In the genomic region with DNA sequence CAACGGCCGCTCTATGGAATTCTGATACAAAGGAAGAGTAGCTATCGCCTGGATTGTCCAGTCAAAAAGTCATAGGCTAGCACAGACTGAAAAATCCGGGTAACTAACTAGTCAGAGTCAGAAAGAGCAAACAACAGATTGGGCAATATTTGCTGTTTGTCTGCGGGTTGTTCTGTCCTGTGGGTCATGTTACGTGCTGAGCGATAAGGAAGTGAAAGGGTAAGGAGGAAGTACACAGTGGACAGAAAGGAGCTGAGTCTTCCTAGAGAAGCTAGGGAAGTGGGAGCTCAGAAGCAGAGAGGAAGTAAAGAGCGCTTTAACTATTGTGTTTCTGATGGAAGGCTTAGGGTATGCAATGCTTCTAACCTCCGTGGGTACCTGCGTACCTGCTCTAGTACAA, we compare ENCODE assay signal across 13 mouse cellular contexts. TPM values are rescaled to one million over a fixed set of nuclear protein-coding genes. Genes with fewer than 3 reads are reported as not detected.
DNase-seq lines count a peak whose midpoint lies in the region; ATAC-seq and TF ChIP-seq lines count a peak whose summit lies in the region.
"Had no signal": no experiment of that assay in that cellular context is flagged by ENCODE, and none has a peak within 500 bp of the region (broad histone marks: within the 10 kb centered on the region; RNA-seq: fewer than 3 reads in every experiment).

No protein-coding gene starts in this region.

- TF ChIP-seq POLR2A in liver, adult 2 months (IDR thresholded peaks at IDR 0.05; ENCODE audit: extremely low read depth, insufficient read depth, low read length), result no peak
- no peak for TF ChIP-seq POLR2A in MEL (IDR thresholded peaks at IDR 0.05; ENCODE audit: control insufficient read depth in 1 of 2, insufficient read depth in 1 of 2, low read depth in 1 of 2, low read length in 2 of 2, poor library complexity in 1 of 2)

- no peak for TF ChIP-seq CTCF in liver, adult 2 months (IDR thresholded peaks at IDR 0.05; ENCODE audit: low read depth, low read length)
- no peak for TF ChIP-seq CTCF in MEL (IDR thresholded peaks at IDR 0.05 in 2 of 3, conservative IDR thresholded peaks at IDR 0.05 in 1 of 3; ENCODE audit: control insufficient read depth in 1 of 3, insufficient read depth in 1 of 3, low read depth in 2 of 3, low read length in 3 of 3, poor library complexity in 1 of 3, severe bottlenecking in 1 of 3)

- peak; percentile 48; the same call in 1 of the 2 replicates for ATAC-seq in liver, embryonic 12.5 days
- no peak for ATAC-seq in midbrain, embryonic 15.5 days (replicated peaks)
- ATAC-seq: Patski had no signal

- no peaks in the 10 kb centered on the region for H3K36me3 ChIP-seq in liver, adult 2 months (ENCODE audit: control insufficient read depth, insufficient read depth, low read length)
- H3K36me3 ChIP-seq in MEL (ENCODE audit: control insufficient read depth in 1 of 2, insufficient read depth in 2 of 2, low read length in 2 of 2), result peaks cover 0 to 3% of the 10 kb centered on the region in 2 experiments; a peak in 2 of 4 replicates
- H3K36me3 ChIP-seq in liver, embryonic 12.5 days, result no peaks in the 10 kb centered on the region
- H3K36me3 ChIP-seq in midbrain, embryonic 15.5 days (replicated peaks), result no peaks in the 10 kb centered on the region

- peaks cover 11% of the 10 kb centered on the region; the same call in 1 of the 2 replicates for H3K4me1 ChIP-seq in liver, adult 2 months (ENCODE audit: control insufficient read depth, insufficient read depth, low read length)
- H3K4me1 ChIP-seq in MEL (ENCODE audit: control insufficient read depth in 1 of 2, insufficient read depth in 2 of 2, low read length in 2 of 2), result peaks cover 3 to 7% of the 10 kb centered on the region in 2 experiments
- peaks cover 62% of the 10 kb centered on the region for H3K4me1 ChIP-seq in liver, embryonic 12.5 days
- H3K4me1 ChIP-seq in midbrain, embryonic 15.5 days, result no peaks in the 10 kb centered on the region

- peak overlapping the region; percentile 40 for H3K4me2 ChIP-seq in liver, embryonic 12.5 days
- no peak overlapping the region for H3K4me2 ChIP-seq in midbrain, embryonic 15.5 days

- H3K27me3 ChIP-seq in liver, adult 2 months (ENCODE audit: control insufficient read depth, insufficient read depth, low read length), result no peaks in the 10 kb centered on the region
- no peaks in the 10 kb centered on the region for H3K27me3 ChIP-seq in MEL (ENCODE audit: control insufficient read depth in 1 of 2, insufficient read depth in 2 of 2, low read length in 2 of 2)
- no peaks in the 10 kb centered on the region; the same call in 1 of the 2 replicates for H3K27me3 ChIP-seq in liver, embryonic 12.5 days (replicated peaks)
- H3K27me3 ChIP-seq in midbrain, embryonic 15.5 days (replicated peaks), result no peaks in the 10 kb centered on the region
- H3K27me3 ChIP-seq: Patski had no signal

- H3K79me2 ChIP-seq in liver, adult 2 months (ENCODE audit: control insufficient read depth, insufficient read depth, low read length), result no peaks in the 10 kb centered on the region
- no peaks in the 10 kb centered on the region for H3K79me2 ChIP-seq in MEL (ENCODE audit: control insufficient read depth, insufficient read depth, low read length, poor library complexity)

- no peak for TF ChIP-seq RAD21 in MEL (IDR thresholded peaks at IDR 0.05; ENCODE audit: low read depth, low read length)

- DNase-seq in liver, adult 2 months (ENCODE audit: extremely low read depth, low read depth, low spot score), result peak; percentile 99
- DNase-seq in liver (no peak), MEL (ENCODE audit: low read depth, low spot score) (peak; percentile 76)
- DNase-seq in skeletal muscle tissue, adult 2 months (ENCODE audit: low read depth, low spot score), result peak; percentile 62
- DNase-seq in left cerebral cortex, adult 11 months (ENCODE audit: low spot score), result no peak
- DNase-seq in gastrocnemius, postnatal 25 days, result no peak
- DNase-seq: gastrocnemius, adult 2 months; left cerebral cortex, postnatal 4 days; retina, postnatal 1 day; thymus, postnatal 4 days had no signal

- no peaks in the 10 kb centered on the region for H3K9me3 ChIP-seq in MEL (replicated peaks; ENCODE audit: insufficient read depth, low read length)
- no peaks in the 10 kb centered on the region for H3K9me3 ChIP-seq in liver, embryonic 12.5 days (replicated peaks)
- no peaks in the 10 kb centered on the region for H3K9me3 ChIP-seq in midbrain, embryonic 15.5 days

- peak in 1 of 2 experiments; percentile 50; a peak in 2 of 4 replicates for TF ChIP-seq EP300 in MEL (IDR thresholded peaks at IDR 0.05; ENCODE audit: low read depth in 1 of 2, low read length in 2 of 2)

- H3K9ac ChIP-seq in liver, adult 2 months (ENCODE audit: low read depth, low read length), result peak overlapping the region; percentile 18
- no peak overlapping the region for H3K9ac ChIP-seq in MEL (ENCODE audit: control insufficient read depth, low read depth, low read length, poor library complexity, severe bottlenecking)
- no peak overlapping the region for H3K9ac ChIP-seq in liver, embryonic 12.5 days
- H3K9ac ChIP-seq in midbrain, embryonic 15.5 days, result no peak overlapping the region

- H3K27ac ChIP-seq in liver, adult 2 months (replicated peaks; ENCODE audit: insufficient read depth, low read depth, low read length), result peak overlapping the region; percentile 80
- no peak overlapping the region for H3K27ac ChIP-seq in MEL (ENCODE audit: control insufficient read depth, low read depth, low read length)
- peak overlapping the region; percentile 56; the same call in 1 of the 2 replicates for H3K27ac ChIP-seq in liver, embryonic 12.5 days
- H3K27ac ChIP-seq in midbrain, embryonic 15.5 days, result no peak overlapping the region

- H3K4me3 ChIP-seq in liver, adult 2 months (ENCODE audit: insufficient read depth, low read depth, low read length), result peak overlapping the region; percentile 24
- no peak overlapping the region for H3K4me3 ChIP-seq in MEL (ENCODE audit: control insufficient read depth in 1 of 2, insufficient read depth in 1 of 2, low read depth in 2 of 2, low read length in 2 of 2)
- no peak overlapping the region for H3K4me3 ChIP-seq in liver, embryonic 12.5 days
- H3K4me3 ChIP-seq in midbrain, embryonic 15.5 days, result no peak overlapping the region
- H3K4me3 ChIP-seq: gastrocnemius, adult 2 months had no signal

- WGBS in liver, adult 2 months, result 4% methylated on average over 10 of the region's 10 CpGs
- 32% methylated on average over 10 of the region's 10 CpGs for WGBS in liver, embryonic 12.5 days (ENCODE audit: insufficient replicate concordance)
- 88% methylated on average over 10 of the region's 10 CpGs for WGBS in midbrain, embryonic 15.5 days

TF ChIP-seq in MEL, 35 proteins besides CTCF, POLR2A, EP300 and RAD21:
- TF ChIP-seq GATA1 (IDR thresholded peaks at IDR 0.05; ENCODE audit: low read depth, low read length) (peak; percentile 69), RCOR1 (IDR thresholded peaks at IDR 0.05; ENCODE audit: low read depth, low read length) (0 out of 2 replicates have a peak, but pooled peaks have one; percentile 20), E2F4 (IDR thresholded peaks at IDR 0.05; ENCODE audit: borderline replicate concordance, low read depth, low read length) (no peak), ELF1 (IDR thresholded peaks at IDR 0.05; ENCODE audit: low read depth, low read length) (peak; percentile 44; the same call in 1 of the 2 replicates)

RNA-seq across cellular contexts. Expression of gene Eed, which starts 38.8 kb away (rescaled TPM):
- 30.7 and 43.5 TPM in 2 replicates for total RNA-seq in liver, adult 2 months (2014; rRNA removed)
- 10.7 and 16.1 TPM in 2 replicates for polyA plus RNA-seq in liver, adult 2 months (2012; rRNA removed)
- 94.3 and 98.1 TPM in 2 replicates for total RNA-seq in MEL (2012; rRNA removed)
- polyA plus RNA-seq in MEL (2012; ENCODE audit: insufficient read depth in 1 of 2, insufficient read length in 2 of 2, low read depth in 1 of 2, low replicate concordance in 2 of 2, missing spikeins in 1 of 2), result 100 to 1,000 TPM; 166 to 668 TPM
- polyA plus RNA-seq in liver, embryonic 12.5 days (2016; fragmentation: Nextera tagmentation; extraction: Ambion mirVana), result 58.1 and 61.5 TPM in 2 replicates
- 33.0 and 33.3 TPM in 2 replicates for polyA plus RNA-seq in midbrain, embryonic 15.5 days (2015; fragmentation: Nextera tagmentation; extraction: Ambion mirVana)
- 10 to 100 TPM; 21.7 to 30.8 TPM for total RNA-seq in gastrocnemius, postnatal 25 days (2021)

Comparison
In these comparisons a context has a peak if more than half of its experiments do, and no peak if none do; other contexts are left out.
1. DNase-seq: peak in liver, adult 2 months (single experiment), MEL (single experiment) and skeletal muscle tissue, adult 2 months (single experiment); none in liver (single experiment), left cerebral cortex, adult 11 months (single experiment) and gastrocnemius, postnatal 25 days (single experiment).
2. H3K27ac ChIP-seq: peak in liver, adult 2 months (single experiment) and liver, embryonic 12.5 days (single experiment); none in MEL (single experiment) and midbrain, embryonic 15.5 days (single experiment).